Mouse (Mus musculus) liver, embryonic 15.5 days (tissue): ENCODE measurements around the gene Sf1. TPM values are rescaled to one million over a fixed set of nuclear protein-coding genes. Genes with fewer than 3 reads are reported as not detected.

Experiments
- ATAC-seq: fragments of 200-750 bp; cut with Nextera tagmentation; 2 replicates; pipeline ENCODE4 v1.8.0; 2017; ENCODE audit warnings: moderate number of reproducible peaks, mild to moderate bottlenecking, moderate library complexity; ENCODE audit not compliant: insufficient read depth
- H3K27ac ChIP-seq: fragments of 300-500 bp; sonication (generic); replicated peaks from 2 replicates; pipeline ENCODE4 v1.5.1; 2015; ENCODE audit warnings: mild to moderate bottlenecking, inconsistent platforms
- H3K27me3 ChIP-seq: fragments of 300-500 bp; sonication (generic); 2 replicates; pipeline ENCODE4 v1.6.1; 2015; ENCODE audit warnings: mild to moderate bottlenecking, inconsistent platforms
- H3K36me3 ChIP-seq: fragments of 300-500 bp; sonication (generic); replicated peaks from 2 replicates; pipeline ENCODE4 v1.6.1; 2015; ENCODE audit warnings: moderate library complexity, mild to moderate bottlenecking, inconsistent platforms
- H3K4me1 ChIP-seq: fragments of 300-500 bp; sonication (generic); replicated peaks from 2 replicates; pipeline ENCODE4 v1.6.1; 2015; ENCODE audit warnings: inconsistent platforms
- H3K4me2 ChIP-seq: fragments of 300-500 bp; sonication (generic); 2 replicates; pipeline ENCODE4 v1.6.1; 2015; ENCODE audit warnings: moderate library complexity, mild to moderate bottlenecking, inconsistent platforms
- H3K4me3 ChIP-seq: fragments of 300-500 bp; sonication (generic); replicated peaks from 2 replicates; pipeline ENCODE4 v1.5.1; 2015; ENCODE audit warnings: mild to moderate bottlenecking, inconsistent platforms
- H3K9ac ChIP-seq: fragments of 300-500 bp; sonication (generic); 2 replicates; pipeline ENCODE4 v1.6.1; 2015; ENCODE audit warnings: moderate library complexity, mild to moderate bottlenecking, inconsistent platforms
- H3K9me3 ChIP-seq: fragments of 300-500 bp; sonication (generic); replicated peaks from 2 replicates; pipeline ENCODE4 v1.6.1; 2016; ENCODE audit warnings: inconsistent platforms
- WGBS: fragments of 180-500 bp; shearing (Covaris S2); methylation state at CpG from one replicate; pipeline ENCODE4 v1.1.7; 2015; ENCODE audit warnings: mixed read lengths; ENCODE audit not compliant: insufficient replicate concordance; 5-methylcytosine and 5-hydroxymethylcytosine counted together
- polyA plus RNA-seq: library from polyadenylated mRNA; unstranded; fragments of >200 nt; fragmentation: Nextera tagmentation; extraction: Ambion mirVana; gene quantifications from 2 replicates; pipeline ENCODE4 v1.2.1, GENCODE M21; 2015

Sf1 gene
- polyA plus RNA-seq, 1 experiment from 2014 or later: 64.3 TPM

DNA sequence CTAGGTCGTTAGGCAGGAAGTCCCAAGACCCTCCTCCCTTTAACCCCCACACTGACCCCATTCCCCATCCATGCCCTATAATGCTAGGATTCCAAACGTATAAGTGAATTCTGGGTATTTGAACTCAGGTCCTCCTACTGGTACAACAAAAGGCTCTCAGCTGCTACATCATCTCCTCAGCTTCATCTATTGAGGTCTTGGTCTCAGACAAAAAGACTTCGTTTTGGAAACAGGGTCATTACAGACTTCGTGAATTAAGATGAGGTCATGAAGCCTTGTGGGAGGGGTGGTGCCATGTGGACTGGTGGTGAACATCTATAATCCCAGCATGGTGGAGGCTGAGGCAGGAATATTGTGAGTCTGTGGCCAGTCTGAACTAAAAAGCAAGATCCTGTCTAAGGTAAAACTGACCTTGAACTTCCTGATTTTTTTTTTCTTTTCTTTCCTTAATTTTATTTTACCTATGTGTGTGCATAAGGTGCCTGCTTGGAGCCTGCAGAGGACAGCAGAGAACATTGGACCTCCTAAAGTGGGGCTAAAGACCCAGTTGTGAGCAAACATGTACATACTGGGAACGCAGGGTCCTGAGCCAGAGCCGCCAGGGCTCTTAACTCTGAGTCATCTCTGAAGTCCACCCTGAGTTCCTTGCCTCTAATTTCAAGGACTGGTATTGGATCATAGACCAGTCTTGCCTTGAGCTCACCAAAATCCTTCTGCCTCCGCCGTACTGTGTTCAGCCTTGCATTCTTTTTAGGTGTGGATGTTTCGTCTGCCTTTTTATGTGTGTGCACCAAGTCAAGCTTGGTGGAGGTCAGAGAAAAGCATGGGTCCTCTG is 29.5 kb upstream of the Sf1 start:
- H3K4me3 ChIP-seq: peak overlapping the region; percentile 73
- H3K27me3 ChIP-seq: no peaks in the 10 kb centered on the region
- H3K27ac ChIP-seq: peak overlapping the region; percentile 82
- H3K9me3 ChIP-seq: no peaks in the 10 kb centered on the region
- peak overlapping the region; percentile 99 for H3K4me2 ChIP-seq
- peaks cover 62% of the 10 kb centered on the region for H3K4me1 ChIP-seq
- no peak for ATAC-seq
- WGBS: 63% methylated on average over 9 of the region's 9 CpGs
- H3K9ac ChIP-seq: peak overlapping the region; percentile 77
- peaks cover 24% of the 10 kb centered on the region for H3K36me3 ChIP-seq

DNA sequence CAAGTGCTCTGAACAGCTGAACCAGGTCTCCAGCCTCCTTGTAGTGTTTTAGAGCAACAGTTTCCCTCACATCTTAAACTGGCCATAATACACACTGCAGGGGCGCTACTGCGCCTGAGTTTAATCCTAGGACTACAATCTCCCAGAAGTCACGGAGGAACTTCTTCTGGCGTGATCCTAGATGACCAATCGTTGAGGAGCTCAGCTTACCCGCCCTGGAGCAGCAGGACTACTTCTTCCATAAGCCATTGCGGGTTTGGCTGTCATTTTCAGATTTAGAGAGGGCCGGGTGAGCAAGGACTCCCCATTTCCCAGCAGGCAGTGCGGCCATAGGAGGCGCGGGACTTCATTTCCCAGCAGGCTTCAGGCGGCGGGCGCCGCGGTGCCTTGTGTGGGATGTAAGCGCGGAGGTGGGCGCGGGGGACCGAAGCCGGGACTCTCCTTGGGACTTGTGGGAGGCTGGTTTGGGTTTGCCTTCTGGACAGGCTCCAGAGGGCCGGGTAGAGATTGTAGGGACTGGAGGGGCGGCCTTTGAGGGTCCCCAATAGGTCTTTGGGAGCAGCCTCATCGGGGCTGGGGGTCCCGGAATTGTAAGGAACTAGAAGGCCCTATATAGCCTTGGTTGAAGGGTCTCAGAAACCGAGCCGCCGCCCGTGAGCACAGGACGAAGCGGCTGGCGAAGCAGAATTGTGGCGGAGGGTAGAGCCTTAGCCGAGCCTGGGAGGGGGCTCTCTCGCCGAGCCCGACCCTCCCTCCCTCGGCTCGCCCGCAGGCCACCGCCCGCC is 28.6 kb upstream of the Sf1 start, which contains the start of gene Men1:
Gene Men1 (plus strand): TSS at position 307 of the 785 bp plus-strand sequence.
- Histone ChIP-seq H3K9ac (peak within 1 kb of the TSS; percentile 77), H3K27ac (peak within 1 kb of the TSS; percentile 82), H3K4me2 (peak within 1 kb of the TSS; percentile 99), H3K27me3 (no peaks in the 10 kb centered on the region), H3K4me3 (peak within 1 kb of the TSS; percentile 73), H3K4me1 (peaks cover 71% of the 10 kb centered on the region), H3K9me3 (no peaks in the 10 kb centered on the region), H3K36me3 (peaks cover 33% of the 10 kb centered on the region)
- WGBS: 0% methylated on average over 39 of the region's 43 CpGs
- ATAC-seq: peak; percentile 84

DNA sequence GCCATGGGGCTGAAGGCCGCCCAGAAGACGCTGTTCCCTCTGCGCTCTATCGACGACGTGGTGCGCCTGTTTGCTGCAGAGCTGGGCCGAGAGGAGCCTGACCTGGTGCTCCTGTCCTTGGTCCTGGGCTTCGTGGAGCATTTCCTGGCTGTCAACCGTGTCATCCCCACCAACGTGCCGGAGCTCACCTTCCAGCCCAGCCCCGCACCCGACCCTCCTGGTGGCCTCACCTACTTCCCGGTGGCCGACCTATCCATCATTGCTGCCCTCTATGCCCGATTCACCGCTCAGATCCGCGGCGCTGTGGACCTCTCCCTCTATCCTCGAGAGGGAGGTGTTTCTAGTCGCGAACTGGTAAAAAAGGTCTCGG is 28.0 kb upstream of the Sf1 start:
- peak; percentile 22 for ATAC-seq
- WGBS: under 1% methylated on average over 23 of the region's 25 CpGs

DNA sequence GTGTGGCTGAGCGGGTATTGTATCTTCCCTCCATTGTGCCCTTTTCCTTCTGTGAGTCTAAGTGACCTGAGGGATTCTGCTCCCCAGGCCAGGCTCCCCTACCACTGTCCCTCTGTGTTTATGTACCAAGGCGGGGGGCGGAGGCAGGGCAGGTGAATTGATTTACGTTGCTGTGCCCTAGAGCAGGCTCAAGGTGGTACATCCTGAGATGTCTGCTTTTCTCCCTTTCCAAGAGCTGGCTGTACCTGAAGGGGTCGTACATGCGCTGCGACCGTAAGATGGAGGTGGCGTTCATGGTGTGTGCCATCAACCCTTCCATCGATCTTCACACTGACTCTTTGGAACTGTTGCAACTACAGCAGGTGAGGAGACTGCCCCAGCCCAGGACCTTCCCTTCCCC is 26.6 kb upstream of the Sf1 start:
- 83% methylated on average over 10 of the region's 10 CpGs for WGBS
- H3K4me3 ChIP-seq: no peak overlapping the region
- H3K4me1 ChIP-seq: peaks cover 79% of the 10 kb centered on the region
- H3K9ac ChIP-seq: no peak overlapping the region
- peak overlapping the region; percentile 99; the same call in 1 of the 2 replicates for H3K4me2 ChIP-seq
- peaks cover 37% of the 10 kb centered on the region for H3K36me3 ChIP-seq
- H3K27me3 ChIP-seq: no peaks in the 10 kb centered on the region
- ATAC-seq: no peak
- H3K27ac ChIP-seq: no peak overlapping the region
- no peaks in the 10 kb centered on the region for H3K9me3 ChIP-seq

More for the DNA sequence above, 28.0 kb upstream of the Sf1 start:
- H3K4me3 ChIP-seq: peak overlapping the region; percentile 73
- H3K27ac ChIP-seq: peak overlapping the region; percentile 82
- H3K27me3 ChIP-seq: no peaks in the 10 kb centered on the region
- peak overlapping the region; percentile 77 for H3K9ac ChIP-seq
- H3K4me2 ChIP-seq: peak overlapping the region; percentile 99
- H3K4me1 ChIP-seq: peaks cover 77% of the 10 kb centered on the region
- peaks cover 37% of the 10 kb centered on the region for H3K36me3 ChIP-seq
- no peaks in the 10 kb centered on the region for H3K9me3 ChIP-seq

DNA sequence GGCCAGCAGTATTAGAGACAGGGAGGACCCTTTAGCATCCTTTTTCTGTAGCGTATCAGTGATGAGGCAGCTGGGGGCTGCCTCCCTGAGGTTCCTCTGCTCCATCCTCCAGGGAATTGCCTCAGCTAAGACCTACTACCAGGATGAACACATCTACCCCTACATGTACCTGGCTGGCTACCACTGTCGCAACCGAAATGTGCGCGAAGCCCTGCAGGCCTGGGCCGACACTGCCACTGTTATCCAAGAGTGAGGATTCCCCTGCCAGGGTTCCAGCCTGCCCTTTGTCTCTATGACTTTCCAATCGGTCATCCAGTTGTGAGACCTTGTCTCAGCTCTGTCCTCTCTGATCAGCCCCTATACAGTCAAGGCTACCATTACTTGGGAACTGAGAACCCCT is 25.3 kb upstream of the Sf1 start:
- Histone ChIP-seq H3K36me3 (peaks cover 37% of the 10 kb centered on the region), H3K27ac (no peak overlapping the region), H3K4me1 (peaks cover 88% of the 10 kb centered on the region), H3K9me3 (no peaks in the 10 kb centered on the region), H3K27me3 (no peaks in the 10 kb centered on the region), H3K9ac (no peak overlapping the region), H3K4me2 (no peak overlapping the region), H3K4me3 (no peak overlapping the region)
- 83% methylated on average over 7 of the region's 7 CpGs for WGBS
- no peak for ATAC-seq

DNA sequence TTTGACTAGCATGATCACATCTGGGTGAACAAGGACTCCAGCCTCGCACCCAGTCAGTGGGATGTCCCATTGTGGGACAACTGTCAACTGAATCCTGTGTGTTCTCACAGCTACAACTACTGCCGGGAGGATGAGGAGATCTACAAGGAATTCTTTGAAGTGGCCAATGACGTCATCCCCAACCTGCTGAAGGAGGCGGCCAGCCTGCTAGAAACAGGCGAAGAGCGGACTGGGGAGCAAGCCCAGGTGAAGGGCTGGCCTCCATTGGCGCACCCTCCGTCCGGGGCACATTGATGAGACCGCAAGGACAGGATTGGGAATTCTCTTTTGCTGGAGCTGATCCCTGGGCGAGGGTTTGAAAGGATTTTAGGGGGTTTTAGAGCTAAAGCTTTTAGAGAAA is 24.8 kb upstream of the Sf1 start:
- peaks cover 90% of the 10 kb centered on the region for H3K4me1 ChIP-seq
- H3K27ac ChIP-seq: no peak overlapping the region
- no peak overlapping the region for H3K4me3 ChIP-seq
- no peak for ATAC-seq
- no peak overlapping the region for H3K9ac ChIP-seq
- H3K4me2 ChIP-seq: no peak overlapping the region
- peaks cover 37% of the 10 kb centered on the region for H3K36me3 ChIP-seq
- H3K9me3 ChIP-seq: no peaks in the 10 kb centered on the region
- WGBS: 87% methylated on average over 11 of the region's 11 CpGs
- no peaks in the 10 kb centered on the region for H3K27me3 ChIP-seq

DNA sequence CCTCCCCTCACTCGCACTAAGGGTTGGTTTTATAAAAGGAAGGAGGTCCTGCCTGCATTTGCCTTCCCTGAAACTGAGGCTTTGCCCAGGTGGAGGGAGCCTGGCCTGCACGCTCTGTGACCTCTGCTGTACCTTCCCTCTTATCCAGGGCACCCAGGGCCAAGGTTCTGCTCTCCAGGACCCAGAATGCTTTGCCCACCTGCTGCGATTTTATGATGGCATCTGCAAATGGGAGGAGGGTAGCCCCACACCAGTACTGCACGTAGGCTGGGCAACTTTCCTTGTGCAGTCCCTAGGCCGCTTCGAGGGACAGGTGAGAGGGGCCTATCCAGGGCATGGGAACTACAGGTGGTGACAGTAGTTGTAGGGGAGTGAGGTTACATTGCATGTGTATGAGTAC is 24.3 kb upstream of the Sf1 start:
- Histone ChIP-seq H3K27me3 (no peaks in the 10 kb centered on the region), H3K4me1 (peaks cover 88% of the 10 kb centered on the region), H3K4me3 (no peak overlapping the region), H3K36me3 (peaks cover 42% of the 10 kb centered on the region), H3K9ac (no peak overlapping the region), H3K27ac (no peak overlapping the region), H3K4me2 (peak overlapping the region; percentile 100; the same call in 1 of the 2 replicates), H3K9me3 (no peaks in the 10 kb centered on the region)
- no peak for ATAC-seq
- 84% methylated on average over 6 of the region's 6 CpGs for WGBS

DNA sequence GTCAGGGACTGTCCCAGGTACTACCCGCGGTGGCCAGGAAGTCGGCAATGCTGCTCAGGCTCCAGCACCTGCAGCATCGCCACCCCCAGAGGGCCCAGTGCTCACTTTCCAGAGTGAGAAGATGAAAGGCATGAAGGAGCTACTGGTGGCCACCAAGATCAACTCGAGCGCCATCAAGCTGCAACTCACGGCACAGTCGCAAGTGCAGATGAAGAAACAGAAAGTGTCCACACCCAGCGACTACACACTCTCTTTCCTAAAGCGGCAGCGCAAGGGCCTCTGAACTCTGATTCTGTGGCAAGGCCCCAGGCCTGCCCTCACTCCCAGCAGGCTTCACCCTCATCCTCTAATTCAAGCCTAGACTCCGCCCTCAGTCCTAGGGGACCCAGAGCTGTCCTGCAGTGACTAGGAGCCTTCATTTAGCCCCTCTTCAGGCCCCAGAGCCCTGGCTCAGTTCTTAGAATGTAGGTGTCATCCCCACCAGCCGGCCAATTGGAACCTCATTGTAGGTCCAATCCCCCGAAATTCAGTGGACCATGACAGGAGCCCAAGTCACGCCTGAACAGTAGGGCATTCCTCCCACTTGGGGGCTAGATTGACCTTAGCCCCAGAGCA is 23.5 kb upstream of the Sf1 start:
- Histone ChIP-seq H3K9me3 (no peaks in the 10 kb centered on the region), H3K27me3 (no peaks in the 10 kb centered on the region), H3K27ac (peak overlapping the region; percentile 81), H3K4me3 (peak overlapping the region; percentile 73), H3K9ac (peak overlapping the region; percentile 41), H3K4me1 (peaks cover 82% of the 10 kb centered on the region), H3K36me3 (peaks cover 42% of the 10 kb centered on the region), H3K4me2 (peak overlapping the region; percentile 100)
- 37% methylated on average over 15 of the region's 15 CpGs for WGBS
- no peak for ATAC-seq

DNA sequence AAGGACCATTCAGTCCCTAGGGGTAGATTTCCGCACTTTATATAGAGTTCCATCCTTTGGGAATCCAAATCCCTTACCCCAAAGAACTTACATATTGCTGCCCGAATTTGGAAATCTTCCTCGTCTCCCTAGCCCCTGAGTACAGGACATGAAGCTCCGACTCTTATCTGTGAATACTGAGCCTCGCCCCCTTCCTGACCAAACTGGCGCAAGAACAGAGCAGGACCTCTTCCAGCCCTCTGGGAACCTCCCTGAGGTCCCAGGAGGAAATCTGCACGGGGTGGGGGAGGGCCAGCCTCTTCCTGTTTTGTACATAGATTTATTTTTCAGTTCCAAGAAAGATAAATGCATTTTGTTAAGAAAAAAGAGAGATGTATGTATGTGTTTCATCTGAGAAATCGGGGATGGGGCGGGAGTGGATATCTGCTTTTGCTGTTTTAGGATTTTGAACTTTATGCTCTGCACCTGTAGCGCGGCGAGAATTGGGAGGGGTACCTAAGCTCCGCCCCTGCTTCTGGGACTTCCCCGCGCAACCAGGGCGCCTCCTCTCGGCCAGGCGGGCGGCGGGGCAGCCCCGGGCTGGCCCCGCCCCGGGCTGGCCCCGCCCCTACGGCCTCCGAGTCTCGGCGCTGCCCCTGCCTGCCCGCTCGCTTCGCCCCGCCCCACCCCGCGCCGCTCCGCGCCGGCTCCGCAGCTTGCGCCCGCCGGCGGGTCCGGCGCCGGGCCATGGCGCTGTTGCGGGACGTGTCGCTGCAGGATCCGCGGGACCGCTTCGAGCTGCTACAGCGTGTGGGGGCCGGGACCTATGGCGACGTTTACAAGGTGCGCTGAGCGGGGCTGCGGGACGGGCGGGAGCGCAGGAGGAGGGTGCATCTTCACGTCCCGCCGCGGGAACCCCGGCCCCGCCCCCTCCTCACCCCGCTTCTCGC is 22.7 kb upstream of the Sf1 start, which contains the start of gene Map4k2:
Gene Map4k2 (plus strand): TSS at position 612 of the 929 bp plus-strand sequence.
- peak within 1 kb of the TSS; percentile 78 for H3K9ac ChIP-seq
- H3K4me3 ChIP-seq: peak within 1 kb of the TSS; percentile 73
- peaks cover 49% of the 10 kb centered on the region for H3K36me3 ChIP-seq
- H3K4me2 ChIP-seq: peak within 1 kb of the TSS; percentile 100
- WGBS: 2% methylated on average over 71 of the region's 72 CpGs
- H3K9me3 ChIP-seq: no peaks in the 10 kb centered on the region
- H3K27me3 ChIP-seq: no peaks in the 10 kb centered on the region
- peak within 1 kb of the TSS; percentile 81 for H3K27ac ChIP-seq
- peaks cover 82% of the 10 kb centered on the region for H3K4me1 ChIP-seq
- ATAC-seq: peak; percentile 85

DNA sequence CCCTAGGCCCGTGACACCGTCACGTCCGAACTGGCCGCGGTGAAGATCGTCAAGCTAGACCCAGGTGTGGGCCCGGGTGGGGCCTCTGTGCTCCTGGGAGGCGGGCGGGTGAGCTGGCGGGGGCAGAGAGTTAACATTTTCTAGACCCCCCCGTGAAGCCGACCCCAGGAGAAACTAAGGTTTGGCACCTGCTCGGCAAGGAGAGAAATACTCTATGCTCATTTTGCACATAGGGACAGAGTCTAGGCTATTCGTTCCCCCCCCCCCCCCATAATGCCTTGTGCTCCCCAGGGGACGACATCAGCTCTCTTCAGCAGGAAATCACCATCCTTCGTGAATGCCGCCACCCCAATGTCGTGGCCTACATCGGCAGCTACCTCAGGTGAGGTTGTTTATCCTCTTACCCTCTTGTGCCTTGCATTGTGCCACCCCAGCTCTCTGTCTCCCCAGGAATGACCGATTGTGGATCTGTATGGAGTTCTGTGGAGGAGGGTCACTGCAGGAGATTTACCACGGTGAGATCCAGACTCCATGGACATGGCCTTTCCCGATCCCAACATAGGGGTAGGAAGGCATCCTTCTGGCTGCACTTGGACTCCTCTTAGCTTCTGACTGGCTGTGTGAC is 21.9 kb upstream of the Sf1 start:
- peaks cover 82% of the 10 kb centered on the region for H3K4me1 ChIP-seq
- ATAC-seq: peak; percentile 38

More for the DNA sequence above, 21.9 kb upstream of the Sf1 start:
- Histone ChIP-seq H3K36me3 (peaks cover 56% of the 10 kb centered on the region), H3K9me3 (no peaks in the 10 kb centered on the region), H3K9ac (peak overlapping the region; percentile 78), H3K27me3 (no peaks in the 10 kb centered on the region), H3K4me3 (peak overlapping the region; percentile 73), H3K27ac (peak overlapping the region; percentile 71), H3K4me2 (peak overlapping the region; percentile 100)
- WGBS: 3% methylated on average over 23 of the region's 23 CpGs
